ENCODE assay signal across 13 mouse cellular contexts in the genomic region with DNA sequence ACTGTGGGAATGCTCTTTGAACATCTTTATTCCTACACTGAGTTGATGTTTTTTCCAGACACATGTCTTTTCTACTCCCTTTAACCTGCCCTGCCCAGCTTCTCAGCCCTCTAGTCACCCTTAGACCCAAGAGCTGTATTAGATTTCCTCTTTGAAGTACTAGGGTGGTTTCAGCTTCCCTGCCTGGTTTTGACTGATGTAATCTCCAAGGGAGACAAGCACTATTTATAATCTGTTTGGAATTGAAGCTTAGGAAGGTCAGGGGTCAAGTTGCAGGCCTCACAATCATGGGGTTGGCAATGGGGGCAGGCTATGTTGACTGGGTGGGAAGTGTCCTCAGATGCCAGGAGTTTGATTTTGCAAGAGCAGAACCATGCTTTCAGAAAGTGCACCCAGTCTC.
DNase-seq lines count a peak whose midpoint lies in the region; ATAC-seq and TF ChIP-seq lines count a peak whose summit lies in the region.
"Had no signal": no experiment of that assay in that cellular context is flagged by ENCODE, and none has a peak within 500 bp of the region (broad histone marks: within the 10 kb centered on the region; RNA-seq: fewer than 3 reads in every experiment).

No protein-coding gene starts in this region.

- no peak overlapping the region for H3K4me2 ChIP-seq in embryonic facial prominence, embryonic 11.5 days (ENCODE audit: low read depth, low read length)
- H3K4me2 ChIP-seq: hindbrain, embryonic 12.5 days; liver, embryonic 13.5 days had no signal

- 0 out of 2 replicates have a peak overlapping the region, but pooled peaks have one; percentile 4 for H3K27ac ChIP-seq in heart, embryonic 10.5 days
- peak overlapping the region; percentile 85 for H3K27ac ChIP-seq in bone marrow macrophage, adult 2 months (ENCODE audit: insufficient read depth, low read depth, low read length)
- 0 out of 2 replicates have a peak overlapping the region, but pooled peaks have one; percentile 8 for H3K27ac ChIP-seq in embryonic facial prominence, embryonic 11.5 days (replicated peaks; ENCODE audit: low read depth, low read length)
- H3K27ac ChIP-seq: hindbrain, embryonic 12.5 days; liver, embryonic 13.5 days had no signal

- TF ChIP-seq POLR2A in bone marrow macrophage, adult 2 months (IDR thresholded peaks at IDR 0.05; ENCODE audit: borderline replicate concordance, low read depth, low read length), result no peak

- no peaks in the 10 kb centered on the region for H3K27me3 ChIP-seq in heart, embryonic 10.5 days (ENCODE audit: insufficient read depth, poor library complexity, severe bottlenecking)
- H3K27me3 ChIP-seq in embryonic facial prominence, embryonic 11.5 days (ENCODE audit: control insufficient read depth, insufficient read depth, low read length), result no peaks in the 10 kb centered on the region
- H3K27me3 ChIP-seq: CH12.LX; hindbrain, embryonic 12.5 days; liver, embryonic 13.5 days had no signal

- H3K9ac ChIP-seq in embryonic facial prominence, embryonic 11.5 days (replicated peaks; ENCODE audit: low read length), result no peak overlapping the region
- H3K9ac ChIP-seq: hindbrain, embryonic 12.5 days; liver, embryonic 13.5 days had no signal

- peaks cover 13% of the 10 kb centered on the region for H3K4me1 ChIP-seq in heart, embryonic 10.5 days
- H3K4me1 ChIP-seq in bone marrow macrophage, adult 2 months (ENCODE audit: control insufficient read depth, insufficient read depth, low read length), result peaks cover 28% of the 10 kb centered on the region
- H3K4me1 ChIP-seq in embryonic facial prominence, embryonic 11.5 days (ENCODE audit: control insufficient read depth, insufficient read depth, low read length), result no peaks in the 10 kb centered on the region
- H3K4me1 ChIP-seq: liver, embryonic 13.5 days had no signal

- intact Hi-C loops in heart, postnatal 14 days (cut with DNase I), result no loop called here

- H3K9me3 ChIP-seq in heart, embryonic 10.5 days, result no peaks in the 10 kb centered on the region
- H3K9me3 ChIP-seq in embryonic facial prominence, embryonic 11.5 days (replicated peaks; ENCODE audit: control insufficient read depth, low read length), result no peaks in the 10 kb centered on the region
- H3K9me3 ChIP-seq: hindbrain, embryonic 12.5 days; liver, embryonic 13.5 days had no signal

- TF ChIP-seq CTCF in bone marrow macrophage, adult 2 months (IDR thresholded peaks at IDR 0.05; ENCODE audit: low read depth, low read length), result no peak

- H3K36me3 ChIP-seq in heart, embryonic 10.5 days, result no peaks in the 10 kb centered on the region
- no peaks in the 10 kb centered on the region for H3K36me3 ChIP-seq in embryonic facial prominence, embryonic 11.5 days (replicated peaks; ENCODE audit: control insufficient read depth, insufficient read depth, low read depth, low read length)
- H3K36me3 ChIP-seq: hindbrain, embryonic 12.5 days; liver, embryonic 13.5 days had no signal

- no peak overlapping the region for H3K4me3 ChIP-seq in heart, embryonic 10.5 days
- no peak overlapping the region for H3K4me3 ChIP-seq in bone marrow macrophage, adult 2 months (ENCODE audit: insufficient read depth, low read length)
- H3K4me3 ChIP-seq in embryonic facial prominence, embryonic 11.5 days (ENCODE audit: low read depth, low read length), result no peak overlapping the region
- H3K4me3 ChIP-seq: hindbrain, embryonic 12.5 days; liver, embryonic 13.5 days had no signal

- no peak for DNase-seq in heart, embryonic 10.5 days (ENCODE audit: low spot score)
- DNase-seq in heart, postnatal 14 days, result no peak
- DNase-seq in embryonic facial prominence, embryonic 11.5 days (ENCODE audit: low spot score), result peak; percentile 33
- DNase-seq in lung, postnatal 36 days, result peak; percentile 75
- DNase-seq in cerebellum, postnatal 25 days, result no peak
- no peak for DNase-seq in cerebellum, adult 8-10 months
- DNase-seq in urinary bladder, postnatal 4 days (ENCODE audit: low spot score in 2 of 2), result no peak
- DNase-seq: cerebellum, adult 9-11 months; kidney, postnatal 10 days; liver, embryonic 13.5 days had no signal

- no peak for ATAC-seq in embryonic facial prominence, embryonic 11.5 days (replicated peaks; ENCODE audit: insufficient number of reproducible peaks, low FRiP score, low TSS enrichment, low read depth)

Comparison
In these comparisons a context has a peak if more than half of its experiments do, and no peak if none do; other contexts are left out.
1. DNase-seq: peak in embryonic facial prominence, embryonic 11.5 days (single experiment) and lung, postnatal 36 days (single experiment); none in heart, embryonic 10.5 days (single experiment), heart, postnatal 14 days (0 of 2), cerebellum, postnatal 25 days (0 of 2), cerebellum, adult 8-10 months (single experiment) and urinary bladder, postnatal 4 days (0 of 2).
2. H3K27ac ChIP-seq: peak in every context shown above with its lines; median percentile 85 in bone marrow macrophage, adult 2 months; 8 in embryonic facial prominence, embryonic 11.5 days; 4 in heart, embryonic 10.5 days.